Mouse (Mus musculus): ENCODE results near the gene Btbd9.

GRCm38 (mm10) chr17:30480381-30480780, 95.9 kb downstream of the Btbd9 start:
- TF ChIP-seq KAT2A (conservative IDR thresholded peaks at IDR 0.05; ENCODE audit: low read depth, low read length) (no peak), CTCF (IDR thresholded peaks at IDR 0.05 in 2 of 3, conservative IDR thresholded peaks at IDR 0.05 in 1 of 3; ENCODE audit: control insufficient read depth in 1 of 3, insufficient read depth in 1 of 3, low read depth in 2 of 3, low read length in 3 of 3, poor library complexity in 1 of 3, severe bottlenecking in 1 of 3) (no peak), MEF2A (IDR thresholded peaks at IDR 0.05; ENCODE audit: extremely low read depth, insufficient replicate concordance, low read depth, low read length, poor library complexity, severe bottlenecking) (no peak), RCOR1 (IDR thresholded peaks at IDR 0.05; ENCODE audit: low read depth, low read length) (no peak), POLR2A (IDR thresholded peaks at IDR 0.05; ENCODE audit: control insufficient read depth in 1 of 2, insufficient read depth in 1 of 2, low read depth in 1 of 2, low read length in 2 of 2, poor library complexity in 1 of 2) (no peak), ZKSCAN1 (IDR thresholded peaks at IDR 0.05; ENCODE audit: low read depth, low read length) (no peak), POLR2AphosphoS5 (IDR thresholded peaks at IDR 0.05; ENCODE audit: borderline replicate concordance, low read depth, low read length) (no peak), ZC3H11A (IDR thresholded peaks at IDR 0.05; ENCODE audit: low read depth, low read length) (no peak), TCF12 (IDR thresholded peaks at IDR 0.05; ENCODE audit: low read depth, low read length) (no peak)

All from MEL (cell line).